Mouse (Mus musculus) heart, embryonic 10.5 days (tissue): ENCODE data around the gene Ddx58. TPM values are rescaled to one million over a fixed set of nuclear protein-coding genes. Genes with fewer than 3 reads are reported as not detected.

Experiments used
- DNase-seq: peaks from one replicate; pipeline ENCODE4 v3.0.0-alpha.2; 2017; ENCODE audit warnings: low spot score
- H3K27ac ChIP-seq: fragments of 300-500 bp; sonication (generic); 2 replicates; pipeline ENCODE4 v1.5.1; 2016; ENCODE audit warnings: mild to moderate bottlenecking
- H3K27me3 ChIP-seq: fragments of 300-500 bp; sonication (generic); 2 replicates; pipeline ENCODE4 v1.6.1; 2016; ENCODE audit warnings: mild to moderate bottlenecking; ENCODE audit not compliant: poor library complexity, insufficient read depth, severe bottlenecking
- H3K36me3 ChIP-seq: fragments of 300-500 bp; sonication (generic); 2 replicates; pipeline ENCODE4 v1.6.1; 2016; ENCODE audit warnings: mild to moderate bottlenecking, moderate library complexity
- H3K4me1 ChIP-seq: fragments of 300-500 bp; sonication (generic); 2 replicates; pipeline ENCODE4 v1.6.1; 2016; ENCODE audit warnings: mild to moderate bottlenecking
- H3K4me3 ChIP-seq: fragments of 300-500 bp; sonication (generic); 2 replicates; pipeline ENCODE4 v1.5.1; 2016; ENCODE audit warnings: mild to moderate bottlenecking, moderate library complexity
- H3K9me3 ChIP-seq: fragments of 300-500 bp; sonication (generic); 2 replicates; pipeline ENCODE4 v1.6.1; 2016; ENCODE audit warnings: mild to moderate bottlenecking, moderate library complexity
- WGBS: fragments of 180-500 bp; shearing (Covaris S2); methylation state at CpG from one replicate; pipeline ENCODE4 v1.1.7; 2016; 5-methylcytosine and 5-hydroxymethylcytosine counted together
- polyA plus RNA-seq: library from polyadenylated mRNA; unstranded; fragments of >200 nt; fragmentation: Nextera tagmentation; extraction: Ambion mirVana; gene quantifications from 2 replicates; pipeline ENCODE4 v1.2.1, GENCODE M21; 2016

Gene Ddx58
- polyA plus RNA-seq = 3.8 and 4.0 TPM in 2 replicates

- Histone ChIP-seq H3K9me3 (no peaks in the 10 kb centered on the region), H3K36me3 (no peaks in the 10 kb centered on the region), H3K4me3 (peak within 1 kb of the TSS; percentile 69), H3K4me1 (0 out of 2 replicates have a peak, but pooled peaks cover 10% of the 10 kb centered on the region), H3K27ac (peak within 1 kb of the TSS; percentile 67; the same call in 1 of the 2 replicates), H3K27me3 (no peaks in the 10 kb centered on the region)
- WGBS = 4% methylated on average over 35 of the region's 35 CpGs
- peak; percentile 76 for DNase-seq
Observed at GRCm38 (mm10) chr4:40239409-40240271, at the start of gene Ddx58. Gene Ddx58, minus strand, starts transcription at chr4:40239828.

- Histone ChIP-seq H3K9me3 (no peaks in the 10 kb centered on the region), H3K36me3 (no peaks in the 10 kb centered on the region), H3K4me1 (no peaks in the 10 kb centered on the region), H3K27me3 (no peaks in the 10 kb centered on the region), H3K4me3 (no peak overlapping the region), H3K27ac (no peak overlapping the region)
- DNase-seq = no peak
- WGBS = 79% methylated on average over 2 of the region's 2 CpGs
Observed at GRCm38 (mm10) chr4:40289046-40289445, 49.4 kb upstream of the Ddx58 start.

- no peaks in the 10 kb centered on the region for H3K4me1 ChIP-seq
- DNase-seq = no peak
- no peak overlapping the region for H3K4me3 ChIP-seq
- WGBS = 65% methylated on average over 6 of the region's 6 CpGs
- H3K9me3 ChIP-seq = no peaks in the 10 kb centered on the region
- H3K27ac ChIP-seq = no peak overlapping the region
- no peaks in the 10 kb centered on the region for H3K27me3 ChIP-seq
- no peaks in the 10 kb centered on the region for H3K36me3 ChIP-seq
Observed at GRCm38 (mm10) chr4:40287415-40287814, 47.8 kb upstream of the Ddx58 start.

- no peaks in the 10 kb centered on the region for H3K4me1 ChIP-seq
- no peak overlapping the region for H3K4me3 ChIP-seq
- no peaks in the 10 kb centered on the region for H3K36me3 ChIP-seq
- H3K9me3 ChIP-seq = no peaks in the 10 kb centered on the region
- no peak overlapping the region for H3K27ac ChIP-seq
- no peaks in the 10 kb centered on the region for H3K27me3 ChIP-seq
- DNase-seq = no peak
- 13% methylated on average over 4 of the region's 4 CpGs for WGBS
Observed at GRCm38 (mm10) chr4:40285582-40285981, 46.0 kb upstream of the Ddx58 start.

- H3K4me3 ChIP-seq = peak within 1 kb of the TSS; percentile 97
- peaks cover 24% of the 10 kb centered on the region for H3K36me3 ChIP-seq
- no peaks in the 10 kb centered on the region for H3K9me3 ChIP-seq
- H3K27me3 ChIP-seq = no peaks in the 10 kb centered on the region
- DNase-seq = peak; percentile 98
- under 1% methylated on average over 36 of the region's 36 CpGs for WGBS
- H3K27ac ChIP-seq = peak within 1 kb of the TSS; percentile 93
- H3K4me1 ChIP-seq = peaks cover 11% of the 10 kb centered on the region; the same call in 1 of the 2 replicates
Observed at GRCm38 (mm10) chr4:40279276-40279900, 39.8 kb upstream of the Ddx58 start, which contains the start of gene Ndufb6. Gene Ndufb6, minus strand, starts transcription at chr4:40279421.

GRCm38 (mm10) chr4:40278880-40279275 is 39.2 kb upstream of the Ddx58 start:
- under 1% methylated on average over 21 of the region's 21 CpGs for WGBS
- no peak for DNase-seq
- peak overlapping the region; percentile 97 for H3K4me3 ChIP-seq
- H3K9me3 ChIP-seq = no peaks in the 10 kb centered on the region
- H3K27me3 ChIP-seq = no peaks in the 10 kb centered on the region
- H3K27ac ChIP-seq = peak overlapping the region; percentile 93
- peaks cover 24% of the 10 kb centered on the region for H3K36me3 ChIP-seq
- H3K4me1 ChIP-seq = peaks cover 11% of the 10 kb centered on the region; the same call in 1 of the 2 replicates

GRCm38 (mm10) chr4:40269430-40270032 is 29.9 kb upstream of the Ddx58 start, which contains the start of the genes Smim27 and Topors:
Gene Smim27, plus strand, starts transcription at chr4:40269579.
Gene Topors, minus strand, starts transcription at chr4:40269850.
- peaks cover 39% of the 10 kb centered on the region for H3K36me3 ChIP-seq
- WGBS = 0% methylated on average over 38 of the region's 38 CpGs
- no peaks in the 10 kb centered on the region for H3K9me3 ChIP-seq
- H3K4me1 ChIP-seq = peaks cover 24% of the 10 kb centered on the region; the same call in 1 of the 2 replicates
- peak within 1 kb of the TSS; percentile 98 for H3K27ac ChIP-seq
- H3K27me3 ChIP-seq = no peaks in the 10 kb centered on the region
- peak; percentile 98 for DNase-seq
- H3K4me3 ChIP-seq = peak within 1 kb of the TSS; percentile 71

GRCm38 (mm10) chr4:40268835-40269234 is 29.2 kb upstream of the Ddx58 start:
- under 1% methylated on average over 16 of the region's 16 CpGs for WGBS
- no peak for DNase-seq
- Histone ChIP-seq H3K36me3 (peaks cover 37% of the 10 kb centered on the region), H3K9me3 (no peaks in the 10 kb centered on the region), H3K4me3 (peak overlapping the region; percentile 71), H3K4me1 (peaks cover 24% of the 10 kb centered on the region; the same call in 1 of the 2 replicates), H3K27me3 (no peaks in the 10 kb centered on the region), H3K27ac (peak overlapping the region; percentile 98)

GRCm38 (mm10) chr4:40268204-40268813 is 28.7 kb upstream of the Ddx58 start:
- no peaks in the 10 kb centered on the region for H3K9me3 ChIP-seq
- DNase-seq = peak; percentile 97
- H3K27me3 ChIP-seq = no peaks in the 10 kb centered on the region
- WGBS = under 1% methylated on average over 48 of the region's 50 CpGs
- H3K27ac ChIP-seq = peak overlapping the region; percentile 98
- H3K4me3 ChIP-seq = peak overlapping the region; percentile 71
- H3K4me1 ChIP-seq = peaks cover 24% of the 10 kb centered on the region; the same call in 1 of the 2 replicates
- H3K36me3 ChIP-seq = peaks cover 37% of the 10 kb centered on the region

- 69% methylated on average over 7 of the region's 7 CpGs for WGBS
- peaks cover 37% of the 10 kb centered on the region for H3K36me3 ChIP-seq
- no peak for DNase-seq
Observed at GRCm38 (mm10) chr4:40267681-40268080, 28.1 kb upstream of the Ddx58 start.

GRCm38 (mm10) chr4:40264321-40264720 is 24.7 kb upstream of the Ddx58 start:
- H3K4me1 ChIP-seq = peaks cover 24% of the 10 kb centered on the region; the same call in 1 of the 2 replicates
- H3K27ac ChIP-seq = no peak overlapping the region
- DNase-seq = no peak
- H3K27me3 ChIP-seq = no peaks in the 10 kb centered on the region
- H3K9me3 ChIP-seq = no peaks in the 10 kb centered on the region
- WGBS = 64% methylated on average over 1 of the region's 1 CpGs
- no peak overlapping the region for H3K4me3 ChIP-seq
- H3K36me3 ChIP-seq = peaks cover 67% of the 10 kb centered on the region

More at GRCm38 (mm10) chr4:40267681-40268080, 28.1 kb upstream of the Ddx58 start:
- H3K4me3 ChIP-seq = peak overlapping the region; percentile 71
- peak overlapping the region; percentile 98 for H3K27ac ChIP-seq
- H3K9me3 ChIP-seq = no peaks in the 10 kb centered on the region
- H3K4me1 ChIP-seq = peaks cover 24% of the 10 kb centered on the region; the same call in 1 of the 2 replicates
- no peaks in the 10 kb centered on the region for H3K27me3 ChIP-seq

GRCm38 (mm10) chr4:40254385-40255103 is 14.9 kb upstream of the Ddx58 start:
- 87% methylated on average over 8 of the region's 8 CpGs for WGBS
- Histone ChIP-seq H3K27me3 (no peaks in the 10 kb centered on the region), H3K27ac (no peak overlapping the region), H3K9me3 (no peaks in the 10 kb centered on the region), H3K4me1 (no peaks in the 10 kb centered on the region), H3K4me3 (no peak overlapping the region), H3K36me3 (peaks cover 17% of the 10 kb centered on the region)
- DNase-seq = no peak
